Mouse (Mus musculus): Measurements from ENCODE around the gene Tomm70a. TPM values are rescaled to one million over a fixed set of nuclear protein-coding genes. Genes with fewer than 3 reads are reported as not detected.

The Tomm70a gene
- polyA plus RNA-seq, 1 experiment from 2014 or later = 55.9 TPM

DNA sequence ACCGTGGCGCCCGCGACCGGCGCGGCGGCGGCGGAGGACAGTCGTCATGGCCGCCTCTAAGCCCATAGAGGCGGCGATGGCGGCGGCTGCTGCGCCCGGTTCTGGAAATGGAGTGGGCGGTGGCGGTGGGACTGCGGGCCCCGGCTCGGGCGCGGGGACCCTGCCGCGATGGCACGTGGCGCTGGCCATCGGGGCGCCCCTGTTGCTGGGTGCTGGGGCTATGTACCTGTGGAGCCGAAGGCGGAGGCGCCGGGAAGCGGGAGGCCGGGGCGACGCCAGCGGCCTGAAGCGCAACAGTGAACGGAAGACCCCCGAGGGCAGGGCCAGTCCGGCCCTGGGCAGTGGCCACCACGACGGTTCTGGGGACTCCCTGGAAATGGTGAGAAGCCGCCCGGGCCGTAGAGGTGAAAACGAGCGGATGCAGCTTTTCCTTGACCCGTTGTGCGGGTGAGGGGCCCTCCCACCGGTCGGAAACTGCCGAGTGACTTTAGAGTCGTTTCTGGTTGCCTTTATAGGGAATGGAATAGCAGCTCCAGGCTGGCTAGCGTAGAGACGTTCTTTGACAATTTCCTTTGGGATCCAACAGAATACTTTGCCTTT is 413 bp downstream of the Tomm70a start:
- peak overlapping the region; percentile 95 for H3K27ac ChIP-seq
- no peaks in the 10 kb centered on the region for H3K9me3 ChIP-seq (replicated peaks)
- H3K27me3 ChIP-seq (ENCODE audit: low read depth, poor library complexity, severe bottlenecking) = no peaks in the 10 kb centered on the region
- no peak for DNase-seq (ENCODE audit: low spot score)
- H3K4me3 ChIP-seq = peak overlapping the region; percentile 89
- WGBS = under 1% methylated on average over 59 of the region's 59 CpGs
- no peaks in the 10 kb centered on the region for H3K36me3 ChIP-seq
- peaks cover 15% of the 10 kb centered on the region for H3K4me1 ChIP-seq

DNA sequence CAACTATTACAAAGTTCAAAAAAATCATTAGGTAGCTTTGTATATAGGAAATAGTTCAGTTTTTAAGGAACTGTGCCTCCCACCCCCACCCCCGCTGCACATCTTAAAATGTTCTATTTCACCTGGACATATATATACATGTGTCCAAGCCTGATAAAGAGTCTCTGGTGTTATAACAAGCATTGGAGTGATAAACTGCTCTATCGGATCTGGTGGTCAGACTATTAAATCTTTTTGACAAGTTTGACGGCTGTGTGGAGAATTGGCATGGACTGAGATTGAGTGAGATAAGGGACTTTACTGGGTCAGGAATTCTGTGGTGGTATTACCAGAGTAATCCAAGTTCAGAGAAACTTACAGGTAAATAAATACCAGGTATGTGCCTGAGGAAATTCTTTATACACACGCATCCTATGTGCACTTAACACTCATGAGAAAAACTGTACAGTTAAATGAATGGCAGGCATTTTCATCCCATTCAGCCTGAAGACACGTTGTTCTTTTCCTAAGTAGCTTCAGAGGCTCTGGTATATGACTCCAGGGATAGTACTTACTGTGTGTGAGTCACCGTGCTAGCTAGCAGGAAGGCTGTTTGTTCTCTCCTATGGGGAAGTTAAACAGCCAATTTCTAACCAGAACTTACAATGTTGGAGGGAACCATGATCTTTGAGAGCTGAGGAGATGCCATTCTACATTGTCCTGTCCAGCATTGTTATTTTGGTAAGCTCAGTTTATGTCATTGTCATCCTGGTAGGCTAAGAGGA is 1.4 kb downstream of the Tomm70a start:
- H3K4me1 ChIP-seq = peaks cover 15% of the 10 kb centered on the region
- peaks cover 6% of the 10 kb centered on the region; the same call in 1 of the 2 replicates for H3K36me3 ChIP-seq
- WGBS = 58% methylated on average over 6 of the region's 6 CpGs
- H3K27me3 ChIP-seq (ENCODE audit: low read depth, poor library complexity, severe bottlenecking) = no peaks in the 10 kb centered on the region
- H3K27ac ChIP-seq = peak overlapping the region; percentile 95; the same call in 1 of the 2 replicates
- H3K4me3 ChIP-seq = peak overlapping the region; percentile 89
- no peak for DNase-seq (ENCODE audit: low spot score)
- no peaks in the 10 kb centered on the region for H3K9me3 ChIP-seq (replicated peaks)

DNA sequence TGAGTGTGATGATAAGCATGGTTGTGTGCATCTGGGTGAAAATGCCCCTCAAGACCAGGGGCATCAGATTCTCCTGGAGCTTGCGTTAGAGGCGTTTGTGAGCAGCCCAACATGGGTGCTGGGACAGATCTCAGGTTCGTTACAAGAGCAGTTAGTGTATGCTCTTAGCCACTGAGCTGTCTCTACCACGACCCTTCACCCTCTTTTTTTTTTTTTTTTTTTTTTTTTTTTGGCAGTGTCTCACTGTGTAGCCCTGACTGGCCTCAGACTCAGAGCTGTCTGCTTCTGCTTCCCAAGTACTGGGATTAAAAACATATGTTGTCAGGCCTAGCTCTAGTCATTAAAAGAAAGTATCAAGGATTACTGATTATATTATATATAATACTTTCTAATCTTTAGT is 4.8 kb downstream of the Tomm70a start:
- DNase-seq (ENCODE audit: low spot score) = no peak
- Histone ChIP-seq H3K4me3 (no peak overlapping the region), H3K27me3 (ENCODE audit: low read depth, poor library complexity, severe bottlenecking) (no peaks in the 10 kb centered on the region), H3K9me3 (replicated peaks) (no peaks in the 10 kb centered on the region), H3K4me1 (peaks cover 15% of the 10 kb centered on the region), H3K27ac (no peak overlapping the region), H3K36me3 (peaks cover 6% of the 10 kb centered on the region; the same call in 1 of the 2 replicates)
- 49% methylated on average over 4 of the region's 4 CpGs for WGBS

GRCm38 (mm10) chr16:57127825-57128224 is 6.3 kb downstream of the Tomm70a start:
- 98% methylated on average over 2 of the region's 2 CpGs for WGBS
- H3K36me3 ChIP-seq = peaks cover 7% of the 10 kb centered on the region; the same call in 1 of the 2 replicates
- H3K4me1 ChIP-seq = peaks cover 11% of the 10 kb centered on the region
- H3K27me3 ChIP-seq (ENCODE audit: low read depth, poor library complexity, severe bottlenecking) = no peaks in the 10 kb centered on the region
- no peak overlapping the region for H3K4me3 ChIP-seq
- no peaks in the 10 kb centered on the region for H3K9me3 ChIP-seq (replicated peaks)
- DNase-seq (ENCODE audit: low spot score) = no peak
- no peak overlapping the region for H3K27ac ChIP-seq

DNA sequence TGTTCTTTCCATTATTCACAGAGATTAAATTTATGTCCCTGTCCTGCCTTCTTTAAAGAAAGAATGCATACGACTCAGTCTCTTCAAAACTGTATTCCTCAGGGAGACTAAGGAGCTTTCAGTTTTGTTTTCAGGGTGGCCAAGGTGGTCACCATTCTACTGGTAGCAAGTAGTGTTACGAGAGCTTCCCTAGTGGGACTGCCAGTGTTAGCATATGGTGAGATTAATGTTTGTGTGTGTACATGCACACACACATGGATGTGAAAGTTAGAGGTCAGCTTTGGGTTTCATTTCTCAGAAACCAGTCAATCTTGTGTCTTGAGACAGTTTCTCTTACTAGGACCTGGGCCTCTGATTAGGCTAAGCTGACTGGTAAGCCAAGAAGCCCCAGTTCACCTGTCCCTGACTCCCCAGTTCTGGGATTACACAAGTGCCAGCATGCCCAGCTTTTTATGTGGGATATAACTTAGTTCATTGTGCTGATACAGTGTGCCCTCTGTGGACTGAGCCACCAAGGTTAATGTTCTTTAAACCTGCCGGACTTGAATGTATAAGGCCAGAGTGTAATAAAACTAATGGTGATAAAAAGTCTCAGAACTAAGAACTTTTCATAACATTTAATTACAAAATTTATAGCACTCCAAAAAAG is 9.4 kb downstream of the Tomm70a start:
- 84% methylated on average over 3 of the region's 3 CpGs for WGBS
- Histone ChIP-seq H3K36me3 (peaks cover 30% of the 10 kb centered on the region), H3K27ac (no peak overlapping the region), H3K9me3 (replicated peaks) (no peaks in the 10 kb centered on the region), H3K27me3 (ENCODE audit: low read depth, poor library complexity, severe bottlenecking) (no peaks in the 10 kb centered on the region), H3K4me3 (no peak overlapping the region), H3K4me1 (no peaks in the 10 kb centered on the region)
- no peak for DNase-seq (ENCODE audit: low spot score)

DNA sequence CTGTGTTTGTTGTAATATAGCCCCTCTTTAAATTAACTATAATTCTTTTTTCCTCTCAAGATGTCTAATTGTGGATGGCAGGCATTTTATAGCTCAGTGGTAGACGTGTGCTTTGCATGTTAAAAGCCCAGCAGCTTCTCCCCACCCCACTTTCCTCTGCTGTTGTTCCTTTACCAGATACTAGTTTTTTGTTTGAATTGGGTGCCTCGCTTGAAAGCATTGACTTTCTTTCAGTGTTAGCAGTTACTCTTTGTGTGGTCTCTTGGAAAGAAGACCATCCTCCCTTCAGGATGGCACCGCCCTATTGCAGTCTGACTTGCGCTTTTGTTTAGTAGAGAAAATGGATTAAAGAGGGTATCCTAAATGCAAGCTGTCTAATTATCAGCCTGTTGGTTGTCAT is 10.0 kb downstream of the Tomm70a start:
- no peaks in the 10 kb centered on the region for H3K4me1 ChIP-seq
- WGBS = 85% methylated on average over 4 of the region's 4 CpGs
- H3K4me3 ChIP-seq = no peak overlapping the region

GRCm38 (mm10) chr16:57132326-57132725 is 10.8 kb downstream of the Tomm70a start:
- H3K4me3 ChIP-seq = no peak overlapping the region
- no peak for DNase-seq (ENCODE audit: low spot score)
- WGBS = 76% methylated on average over 1 of the region's 1 CpGs
- H3K4me1 ChIP-seq = no peaks in the 10 kb centered on the region
- no peaks in the 10 kb centered on the region for H3K27me3 ChIP-seq (ENCODE audit: low read depth, poor library complexity, severe bottlenecking)
- H3K27ac ChIP-seq = no peak overlapping the region
- no peaks in the 10 kb centered on the region for H3K9me3 ChIP-seq (replicated peaks)
- peaks cover 43% of the 10 kb centered on the region for H3K36me3 ChIP-seq

More for the DNA sequence above, 10.0 kb downstream of the Tomm70a start:
- H3K9me3 ChIP-seq (replicated peaks) = no peaks in the 10 kb centered on the region
- H3K27ac ChIP-seq = no peak overlapping the region
- no peaks in the 10 kb centered on the region for H3K27me3 ChIP-seq (ENCODE audit: low read depth, poor library complexity, severe bottlenecking)
- H3K36me3 ChIP-seq = peaks cover 37% of the 10 kb centered on the region
- DNase-seq (ENCODE audit: low spot score) = no peak

GRCm38 (mm10) chr16:57133611-57134010 is 12.1 kb downstream of the Tomm70a start:
- H3K27me3 ChIP-seq (ENCODE audit: low read depth, poor library complexity, severe bottlenecking) = no peaks in the 10 kb centered on the region
- WGBS = 92% methylated on average over 6 of the region's 6 CpGs
- no peaks in the 10 kb centered on the region for H3K4me1 ChIP-seq
- no peak overlapping the region for H3K4me3 ChIP-seq
- no peak overlapping the region for H3K27ac ChIP-seq
- H3K36me3 ChIP-seq = peaks cover 51% of the 10 kb centered on the region
- H3K9me3 ChIP-seq (replicated peaks) = no peaks in the 10 kb centered on the region
- DNase-seq (ENCODE audit: low spot score) = no peak

GRCm38 (mm10) chr16:57144741-57145140 is 23.2 kb downstream of the Tomm70a start:
- Histone ChIP-seq H3K4me1 (no peaks in the 10 kb centered on the region), H3K27ac (no peak overlapping the region), H3K9me3 (replicated peaks) (no peaks in the 10 kb centered on the region), H3K4me3 (no peak overlapping the region), H3K27me3 (ENCODE audit: low read depth, poor library complexity, severe bottlenecking) (no peaks in the 10 kb centered on the region), H3K36me3 (peaks cover 89% of the 10 kb centered on the region)
- no peak for DNase-seq (ENCODE audit: low spot score)
- WGBS = 96% methylated on average over 5 of the region's 5 CpGs

DNA sequence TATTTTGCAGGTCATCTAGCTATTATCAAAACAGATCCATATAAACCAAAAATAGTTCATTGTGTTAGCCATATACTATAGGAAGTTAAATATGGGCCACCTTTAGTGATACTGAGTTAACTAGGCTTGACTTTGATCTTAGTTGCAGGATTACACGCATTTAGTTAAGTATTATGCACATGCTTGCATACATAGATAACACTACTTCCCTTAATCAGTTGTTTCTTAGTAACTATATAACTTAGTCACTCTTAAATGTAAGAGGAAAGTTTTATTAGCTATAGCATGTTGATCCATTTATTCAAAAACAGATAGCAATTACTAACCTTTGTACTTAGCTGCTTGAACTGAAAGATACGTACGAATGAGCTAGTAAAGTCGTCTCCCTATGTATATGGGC is 29.9 kb downstream of the Tomm70a start:
- no peak for DNase-seq (ENCODE audit: low spot score)
- WGBS = 94% methylated on average over 4 of the region's 4 CpGs

DNA sequence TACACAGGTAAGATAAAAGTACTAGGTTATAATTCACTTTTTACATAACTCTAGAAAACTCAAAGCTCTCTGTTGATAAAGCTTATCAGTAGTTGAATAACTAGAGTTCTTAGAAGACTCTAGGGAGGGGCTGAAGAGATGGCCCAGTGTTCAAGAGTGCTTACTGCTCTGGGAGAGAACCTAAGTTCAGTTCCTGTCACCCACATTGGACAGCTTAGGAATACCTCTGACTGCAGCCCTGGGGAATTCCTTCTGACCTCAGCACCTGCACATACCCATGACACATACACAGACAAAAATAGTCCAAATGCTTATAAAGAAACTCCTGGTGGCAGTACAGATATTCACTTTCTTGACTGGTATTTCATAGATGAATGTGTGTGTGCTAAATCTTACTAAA is 34.4 kb downstream of the Tomm70a start:
- Histone ChIP-seq H3K9me3 (replicated peaks) (no peaks in the 10 kb centered on the region), H3K27me3 (ENCODE audit: low read depth, poor library complexity, severe bottlenecking) (no peaks in the 10 kb centered on the region), H3K27ac (no peak overlapping the region), H3K4me1 (no peaks in the 10 kb centered on the region), H3K36me3 (peaks cover 94% of the 10 kb centered on the region), H3K4me3 (no peak overlapping the region)
- no peak for DNase-seq (ENCODE audit: low spot score)

More for the DNA sequence above, 29.9 kb downstream of the Tomm70a start:
- no peaks in the 10 kb centered on the region for H3K9me3 ChIP-seq (replicated peaks)
- H3K4me1 ChIP-seq = no peaks in the 10 kb centered on the region
- H3K27ac ChIP-seq = no peak overlapping the region
- no peaks in the 10 kb centered on the region for H3K27me3 ChIP-seq (ENCODE audit: low read depth, poor library complexity, severe bottlenecking)
- no peak overlapping the region for H3K4me3 ChIP-seq
- peaks cover 97% of the 10 kb centered on the region for H3K36me3 ChIP-seq

- Histone ChIP-seq H3K27ac (no peak overlapping the region), H3K9me3 (replicated peaks) (no peaks in the 10 kb centered on the region), H3K27me3 (ENCODE audit: low read depth, poor library complexity, severe bottlenecking) (no peaks in the 10 kb centered on the region), H3K4me1 (no peaks in the 10 kb centered on the region), H3K4me3 (no peak overlapping the region), H3K36me3 (peaks cover 93% of the 10 kb centered on the region)
- WGBS = 94% methylated on average over 4 of the region's 4 CpGs
- no peak for DNase-seq (ENCODE audit: low spot score)
Observed at GRCm38 (mm10) chr16:57157076-57157475, 35.6 kb downstream of the Tomm70a start.

DNA sequence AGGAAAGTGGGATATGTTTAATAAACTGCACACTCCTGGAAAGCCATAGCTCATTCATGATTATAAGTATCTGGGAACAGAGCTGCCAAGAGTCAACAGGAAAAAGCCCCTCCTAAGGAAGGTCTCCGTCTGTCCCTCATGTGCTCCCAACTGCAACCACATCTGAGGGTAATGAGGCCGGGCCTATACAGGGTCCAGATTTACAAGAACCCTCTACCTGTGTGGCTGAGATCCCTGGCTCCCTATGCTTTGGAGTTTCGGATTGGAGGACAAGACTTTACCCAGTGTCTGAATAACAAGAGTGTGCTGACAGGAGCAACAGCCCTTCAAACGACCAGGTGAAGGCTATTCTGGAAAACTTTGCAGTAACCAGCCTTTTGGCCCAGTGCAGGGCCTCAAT is 36.2 kb downstream of the Tomm70a start:
- Histone ChIP-seq H3K4me3 (no peak overlapping the region), H3K4me1 (no peaks in the 10 kb centered on the region), H3K27me3 (ENCODE audit: low read depth, poor library complexity, severe bottlenecking) (no peaks in the 10 kb centered on the region), H3K9me3 (replicated peaks) (no peaks in the 10 kb centered on the region), H3K27ac (no peak overlapping the region), H3K36me3 (peaks cover 92% of the 10 kb centered on the region)
- WGBS = 86% methylated on average over 4 of the region's 4 CpGs
- DNase-seq (ENCODE audit: low spot score) = no peak

Data from limb, embryonic 10.5 days (tissue).